Mouse (Mus musculus) cerebellum, adult 8-10 months (tissue): ENCODE measurements around the gene Dkkl1.
A peak's percentile ranks its signal among the peaks of the same experiment; 100 is the strongest.
"Not testable (repeated sequence)": the region's sequence is repeated elsewhere in the genome, so short reads cannot be mapped to it uniquely, and the experiment has no call there.

Source experiments
- DNase-seq: peaks from one replicate; pipeline ENCODE4 v3.0.0; 2022

Gene Dkkl1

DNA sequence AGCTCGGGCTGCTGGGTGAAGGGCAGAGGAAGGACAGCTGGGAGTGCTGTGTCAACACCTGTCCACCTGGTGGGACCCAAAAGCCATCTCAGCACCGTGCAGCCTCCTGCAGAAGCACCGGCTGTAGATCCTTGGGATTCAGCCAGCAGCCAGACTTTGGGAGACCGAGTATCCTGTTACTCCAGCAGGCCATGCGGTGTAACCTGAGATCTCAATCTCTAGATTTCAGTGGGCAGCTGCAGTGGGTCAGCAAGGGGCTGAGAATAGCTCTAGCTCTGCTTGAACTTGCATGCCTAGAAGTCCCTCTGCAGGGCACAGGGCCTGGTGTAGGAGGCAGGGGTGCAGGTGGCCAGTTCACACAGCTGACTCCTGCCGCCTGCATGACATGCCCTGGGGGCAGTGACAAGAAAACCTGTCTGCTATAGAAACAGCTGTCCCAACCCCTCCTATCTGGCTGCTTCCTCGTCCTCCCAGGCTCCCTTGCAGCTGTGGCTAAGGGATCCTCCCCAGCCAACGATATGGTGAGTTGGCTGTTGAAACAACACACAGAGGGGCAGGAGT, 20.1 kb downstream of the Dkkl1 start:
- peak; percentile 82 for DNase-seq

- no peak for DNase-seq
Measured at GRCm38 (mm10) chr7:45191161-45191560, 20.8 kb downstream of the Dkkl1 start.

DNA sequence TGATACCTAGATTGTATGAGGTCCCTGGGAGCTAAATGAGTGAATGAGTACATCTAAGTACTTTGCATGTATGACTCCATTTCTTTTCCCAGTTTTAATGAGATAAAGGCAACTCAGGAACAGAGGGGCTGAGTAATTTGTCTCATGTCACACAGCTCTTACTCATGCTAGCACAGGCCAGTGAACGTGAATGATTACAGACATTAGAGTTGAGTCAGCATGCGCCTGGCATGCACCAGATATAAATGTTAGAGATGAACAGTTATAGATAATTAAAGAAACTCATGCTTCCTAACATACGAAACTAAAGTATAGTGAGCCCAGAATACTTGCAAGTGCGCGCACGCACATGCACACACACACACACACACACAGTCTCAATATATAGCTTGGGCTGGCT, 21.8 kb downstream of the Dkkl1 start:
- no peak for DNase-seq

DNA sequence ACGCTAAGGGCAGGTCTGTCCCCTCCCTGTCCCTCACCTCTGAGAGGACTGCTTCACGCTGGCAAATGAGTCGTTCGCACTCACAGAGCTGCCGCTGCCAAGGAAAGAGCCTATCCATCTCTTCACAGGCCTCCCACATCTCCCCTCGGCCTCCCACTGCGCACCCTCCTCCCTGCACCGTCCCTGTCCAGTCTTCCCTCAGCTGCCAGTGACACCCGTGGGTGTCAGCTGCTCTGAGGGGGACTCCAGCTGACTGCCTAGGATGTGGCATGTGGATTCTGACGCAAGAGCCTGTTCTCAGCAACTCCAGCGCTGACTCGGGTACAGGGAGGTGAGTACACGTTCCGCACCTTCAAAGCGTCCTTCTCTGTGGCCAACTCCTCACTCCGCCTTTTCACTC, 22.3 kb downstream of the Dkkl1 start:
- DNase-seq, result no peak

DNA sequence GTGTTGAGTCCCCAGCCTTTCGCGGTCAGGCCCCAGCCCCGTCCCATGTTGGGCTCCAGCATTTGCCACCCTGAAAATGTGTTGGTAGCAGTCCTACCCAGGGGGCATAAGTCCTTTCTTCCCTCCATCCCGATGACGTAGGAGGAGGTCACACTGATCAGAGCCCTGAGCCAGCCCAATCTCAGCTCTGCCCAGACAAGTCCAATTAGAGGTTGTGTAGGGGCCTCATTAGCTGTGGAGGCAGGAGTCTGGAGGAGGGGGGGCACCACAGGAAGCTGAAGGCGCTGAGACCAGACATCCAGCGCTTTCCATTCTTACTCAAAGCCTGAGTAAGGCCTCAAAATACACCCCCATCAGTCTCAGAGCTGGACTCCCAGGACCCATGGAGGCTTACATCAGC, 26.0 kb downstream of the Dkkl1 start:
- no peak for DNase-seq

DNA sequence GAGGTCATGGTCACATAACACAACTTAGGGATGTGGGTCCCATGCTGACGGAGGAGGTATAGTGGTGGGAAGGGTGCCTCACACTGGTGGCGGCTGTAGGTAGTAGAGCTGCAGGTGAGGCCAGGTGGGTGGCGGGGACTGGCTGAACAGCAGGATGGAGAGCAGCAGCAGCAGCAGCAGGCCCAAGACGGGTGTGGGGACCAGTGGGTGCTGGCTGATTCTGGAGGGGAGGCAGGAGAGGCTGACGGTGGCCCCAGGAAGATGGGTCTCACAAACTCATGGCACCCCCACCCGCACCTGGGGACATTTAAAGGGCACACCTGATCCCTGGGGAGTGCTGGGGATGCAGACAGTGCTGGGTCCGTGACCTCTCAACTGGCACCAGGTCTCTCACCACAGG, 28.3 kb downstream of the Dkkl1 start:
- no peak for DNase-seq

DNA sequence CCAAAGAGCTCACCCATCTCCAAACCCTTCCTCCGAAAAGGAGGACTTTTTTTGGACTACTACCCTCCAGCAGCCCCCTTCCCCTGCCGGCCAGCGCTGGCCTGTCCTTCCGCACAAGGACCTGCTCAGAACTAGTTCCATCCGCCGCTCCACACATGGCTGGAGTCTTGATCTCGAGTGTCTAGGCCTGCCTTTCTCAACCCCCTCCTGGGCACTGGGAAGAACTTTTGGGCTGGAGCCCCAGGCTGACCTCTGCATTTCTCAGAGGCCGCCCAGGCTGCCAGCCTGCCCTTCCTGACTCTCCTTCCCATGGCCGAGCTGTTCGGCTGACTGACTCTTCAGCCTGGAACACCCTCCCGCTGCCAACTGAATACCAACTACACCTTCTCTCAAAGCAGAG, 29.3 kb downstream of the Dkkl1 start:
- DNase-seq, result no peak

- peak; percentile 85 for DNase-seq
Measured at GRCm38 (mm10) chr7:45182199-45182601, 29.7 kb downstream of the Dkkl1 start.

GRCm38 (mm10) chr7:45181540-45181939, 30.4 kb downstream of the Dkkl1 start:
- DNase-seq, result no peak

- no peak for DNase-seq
Measured at GRCm38 (mm10) chr7:45180896-45181477, 31.0 kb downstream of the Dkkl1 start, which contains the start of gene Pth2. Gene Pth2 (plus strand): TSS chr7:45180995.

DNA sequence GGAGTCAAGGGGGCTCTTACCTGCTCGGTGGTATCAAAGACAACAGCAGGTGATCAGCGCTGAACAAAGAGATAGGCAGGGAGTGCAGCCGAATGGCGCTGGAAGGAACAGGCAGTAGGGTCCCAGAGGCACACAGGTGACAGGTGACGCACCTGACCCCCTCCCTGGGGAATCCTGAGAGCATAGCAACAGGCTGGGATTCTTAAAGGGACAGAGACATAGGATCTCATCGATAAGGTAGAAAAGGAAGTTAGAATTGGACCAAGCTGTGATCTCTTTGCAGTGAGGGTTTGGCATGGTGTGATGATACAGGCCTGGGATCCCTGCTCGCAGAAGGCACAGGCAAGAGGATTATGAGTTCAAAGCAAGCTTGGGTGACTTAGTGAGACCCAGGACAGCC, 32.5 kb downstream of the Dkkl1 start, which contains the start of gene Gfy:
Gfy (minus strand) TSS at position 101 of the 400 bp plus-strand sequence.
- DNase-seq, result no peak

- no peak for DNase-seq
Measured at GRCm38 (mm10) chr7:45178550-45178949, 33.4 kb downstream of the Dkkl1 start.

DNA sequence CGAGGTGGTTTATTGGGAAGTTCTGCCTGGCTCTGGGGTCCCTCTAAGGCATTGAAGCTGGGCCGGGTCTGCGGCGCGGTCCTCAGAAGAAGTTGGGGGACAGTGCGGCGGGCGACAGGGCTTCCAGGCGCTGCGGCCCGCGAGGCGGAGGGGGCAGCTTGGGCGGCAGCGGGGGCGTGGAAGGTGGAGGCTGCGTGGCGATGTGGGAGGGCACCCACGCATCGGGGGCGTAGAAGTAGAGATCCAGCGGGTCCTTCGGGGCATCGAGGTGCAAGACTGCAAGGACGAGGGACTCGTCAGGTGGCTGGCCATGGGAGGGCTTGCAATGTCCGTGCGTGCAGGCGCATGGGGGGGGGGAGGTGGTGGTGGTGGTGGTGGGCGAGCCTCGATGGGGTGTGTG, 35.6 kb downstream of the Dkkl1 start:
- DNase-seq, result no peak

DNA sequence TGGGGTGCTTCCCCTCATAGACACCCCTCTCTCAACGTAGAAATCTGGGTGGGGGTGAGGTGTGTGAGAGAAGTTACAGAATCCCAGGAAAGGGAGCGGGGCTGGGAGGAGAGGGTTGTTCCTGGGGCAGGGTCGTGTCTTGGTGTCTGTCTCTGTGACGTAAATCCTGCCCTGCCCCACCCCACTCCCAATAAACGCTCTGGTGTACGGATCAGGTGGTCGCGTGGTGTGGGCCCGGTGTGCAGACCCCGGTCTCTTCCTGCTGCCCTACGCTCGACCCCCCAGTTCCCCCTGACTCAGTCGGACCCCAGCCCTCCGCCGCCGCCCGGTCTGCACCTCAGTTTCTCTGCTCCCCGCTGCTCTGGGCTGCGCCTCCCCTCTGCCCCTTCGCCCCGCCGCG, 36.0 kb downstream of the Dkkl1 start:
- no peak for DNase-seq

DNA sequence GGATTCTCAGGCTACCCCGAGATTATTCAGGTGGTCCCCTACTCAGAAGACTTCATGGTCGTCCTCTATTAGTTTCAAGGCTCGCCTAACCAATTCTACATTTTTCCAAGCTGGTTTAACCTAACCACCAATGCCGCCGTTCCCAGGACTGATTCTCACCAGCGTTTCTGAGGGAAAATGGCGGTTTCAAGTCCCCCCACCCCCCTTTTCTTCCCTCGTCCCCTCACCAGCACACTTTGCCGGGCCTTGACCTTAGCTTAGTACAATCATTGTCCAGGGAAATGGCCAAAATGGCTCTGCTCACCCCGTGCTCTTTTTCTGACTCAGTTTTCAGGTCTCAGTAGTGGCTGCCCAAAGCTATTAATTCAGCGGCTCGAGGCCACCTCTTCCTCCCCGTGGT, 36.5 kb downstream of the Dkkl1 start:
- no peak for DNase-seq

GRCm38 (mm10) chr7:45174567-45175280, 37.2 kb downstream of the Dkkl1 start:
- no peak for DNase-seq

- not testable (repeated sequence) for DNase-seq
Measured at GRCm38 (mm10) chr7:45173772-45174171, 38.2 kb downstream of the Dkkl1 start.

GRCm38 (mm10) chr7:45172974-45173373, 39.0 kb downstream of the Dkkl1 start:
- DNase-seq, result no peak

DNA sequence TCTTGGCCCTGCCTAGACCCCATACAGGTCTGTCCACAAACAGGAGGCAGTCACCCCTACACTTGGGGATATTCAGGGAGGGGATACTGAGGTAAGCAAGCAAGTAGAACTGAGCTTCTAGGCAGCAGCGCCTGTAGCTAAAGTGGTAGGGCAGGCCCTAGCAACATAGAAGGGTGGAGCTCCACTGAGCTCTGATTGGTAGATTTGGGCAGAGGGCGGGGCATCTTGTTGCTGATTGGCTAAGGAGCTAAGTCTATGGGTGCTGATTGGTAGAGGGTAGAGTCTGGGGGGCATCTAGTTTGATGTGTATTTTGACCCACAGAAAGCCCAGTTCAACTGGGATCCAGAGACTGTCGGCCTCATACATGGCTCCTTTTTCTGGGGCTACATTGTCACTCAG, 42.5 kb downstream of the Dkkl1 start:
- peak; percentile 64 for DNase-seq

GRCm38 (mm10) chr7:45168656-45169055, 43.3 kb downstream of the Dkkl1 start:
- DNase-seq, result peak; percentile 65

DNA sequence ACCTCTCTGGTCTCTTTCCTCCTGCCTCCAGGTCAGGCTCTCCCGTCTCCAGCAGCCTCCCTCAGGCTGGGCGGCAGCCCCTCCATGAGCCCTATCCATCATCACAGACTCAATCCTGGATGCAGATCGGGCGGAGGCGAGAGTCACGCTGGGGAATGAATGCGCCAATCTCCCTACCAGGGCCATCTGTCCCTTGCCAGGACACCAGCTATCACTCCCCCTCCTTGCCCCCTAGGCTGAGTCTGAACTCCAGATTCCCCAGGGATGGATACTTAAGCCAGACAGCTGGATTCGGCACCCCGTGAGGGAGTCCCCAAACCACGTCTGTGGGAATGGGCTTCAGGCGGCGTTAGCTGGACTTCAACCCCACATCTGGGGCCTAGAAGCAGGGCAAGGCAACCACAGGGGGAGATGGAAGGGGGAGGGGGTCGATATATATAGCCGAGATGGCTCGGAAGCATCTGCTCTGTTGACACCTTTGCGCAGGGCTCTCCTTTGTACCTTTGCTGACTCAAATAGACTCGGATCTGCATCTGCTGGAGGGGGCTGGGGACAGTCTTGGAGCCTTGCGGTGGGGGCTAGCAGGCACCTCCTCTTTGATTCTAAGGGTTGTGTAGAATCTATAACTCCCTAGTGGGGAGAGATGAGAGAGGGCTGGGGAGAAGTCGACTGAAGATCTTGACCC, 44.0 kb downstream of the Dkkl1 start:
- DNase-seq, result peak; percentile 80

DNA sequence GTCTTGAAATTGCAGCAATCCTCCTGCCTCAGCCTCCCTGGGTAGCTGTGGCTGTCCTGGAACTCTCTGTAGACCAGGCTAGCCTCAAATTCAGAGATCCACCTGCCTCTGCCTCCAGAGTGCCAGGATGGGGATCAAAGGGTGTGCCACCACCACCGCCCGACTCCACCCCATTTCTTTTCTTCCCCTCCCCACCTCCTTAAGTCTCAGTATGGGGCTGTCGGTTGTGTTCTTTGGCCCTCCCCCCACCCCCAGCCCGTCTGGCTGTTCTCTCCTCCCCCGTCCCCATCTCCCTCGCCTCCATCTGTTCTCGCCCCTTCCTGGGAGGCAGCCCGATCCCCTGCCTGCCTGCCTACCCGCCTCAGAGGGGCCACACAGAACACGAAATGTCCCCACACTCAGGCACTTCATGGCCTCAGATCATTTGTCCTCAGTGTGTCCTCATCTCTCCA, 45.0 kb downstream of the Dkkl1 start:
- peak; percentile 66 for DNase-seq

GRCm38 (mm10) chr7:45165701-45166100, 46.2 kb downstream of the Dkkl1 start:
- no peak for DNase-seq

DNA sequence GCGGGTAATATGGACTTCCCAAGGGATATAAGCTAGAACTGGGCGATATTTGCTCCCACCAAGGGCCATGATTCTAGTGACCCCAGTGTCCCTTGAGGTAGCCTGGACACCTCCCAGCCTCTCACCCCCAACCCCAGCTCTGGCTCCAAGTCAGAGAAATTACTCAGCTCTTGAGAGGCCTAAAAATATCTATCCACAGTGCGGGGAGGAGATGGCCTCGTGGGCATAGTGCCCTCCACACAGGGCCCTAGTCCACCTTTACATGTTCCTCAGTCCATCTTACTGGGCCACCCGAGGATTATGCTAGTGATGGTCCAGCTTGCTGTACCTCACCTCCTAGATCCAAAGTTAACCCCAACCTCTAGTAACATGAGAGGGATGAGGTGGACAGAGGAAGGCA, 47.1 kb downstream of the Dkkl1 start:
- DNase-seq, result peak; percentile 67
